Mouse (Mus musculus): ENCODE results near the gene Cep57l1.

The Cep57l1 gene

DNA sequence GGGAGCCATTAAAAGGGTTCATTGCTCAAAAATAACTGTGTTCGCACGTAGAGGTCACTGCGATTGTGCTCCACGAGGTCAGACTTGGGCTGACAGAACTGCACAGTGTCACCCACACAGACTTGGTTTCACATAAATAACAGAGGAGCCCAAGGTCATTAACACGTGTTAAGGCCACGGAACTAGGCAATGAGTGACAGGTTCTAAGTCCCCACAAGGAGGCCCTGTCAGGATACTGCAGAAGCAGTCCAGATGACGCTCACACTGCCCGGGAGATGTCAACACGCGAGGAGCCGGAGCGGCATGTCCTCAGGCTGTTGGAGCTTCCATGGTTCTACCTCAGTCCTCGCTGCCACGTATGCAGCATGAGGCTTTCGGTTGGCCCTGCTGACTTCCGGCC, 72.4 kb downstream of the Cep57l1 start:
- DNase-seq (ENCODE audit: low spot score) = no peak

DNA sequence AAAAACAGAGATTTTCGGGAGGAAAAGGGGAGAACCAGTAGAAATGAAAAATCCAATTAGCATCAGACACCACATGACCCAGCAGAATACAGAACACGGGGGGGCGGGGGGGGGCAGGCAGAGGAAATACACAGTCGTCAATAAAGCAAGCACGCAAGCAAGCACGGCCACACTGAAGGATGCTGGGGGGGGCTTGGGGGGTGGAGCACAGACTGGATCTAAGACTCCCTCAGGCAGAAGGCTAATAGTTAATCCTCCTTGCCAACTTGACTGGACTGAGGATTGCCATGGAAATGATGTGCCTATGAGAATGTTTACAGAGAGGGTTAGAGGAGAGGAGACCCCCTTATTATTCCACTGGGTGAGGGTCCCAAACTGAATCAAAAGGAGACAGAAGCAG, 74.3 kb downstream of the Cep57l1 start:
- no peak for DNase-seq (ENCODE audit: low spot score)

DNA sequence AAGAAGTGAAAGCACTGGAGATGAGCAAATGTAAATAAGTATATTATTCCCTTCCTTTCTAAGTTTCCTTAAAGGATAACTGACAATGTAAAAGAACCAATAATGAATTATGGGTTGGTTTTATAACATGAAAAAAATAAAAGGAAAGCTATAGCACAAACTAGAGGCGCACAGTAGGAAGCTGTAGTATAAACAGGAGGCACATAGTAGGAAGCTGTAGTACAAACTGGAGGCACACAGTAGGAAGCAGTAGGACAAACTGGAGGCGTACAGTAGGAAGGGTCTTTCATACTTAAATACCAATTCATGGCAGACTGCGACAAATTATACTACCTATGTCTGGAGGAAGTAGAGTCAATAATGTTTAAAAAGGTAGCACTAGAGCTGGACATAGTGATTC, 76.5 kb downstream of the Cep57l1 start:
- no peak for DNase-seq (ENCODE audit: low spot score)

DNA sequence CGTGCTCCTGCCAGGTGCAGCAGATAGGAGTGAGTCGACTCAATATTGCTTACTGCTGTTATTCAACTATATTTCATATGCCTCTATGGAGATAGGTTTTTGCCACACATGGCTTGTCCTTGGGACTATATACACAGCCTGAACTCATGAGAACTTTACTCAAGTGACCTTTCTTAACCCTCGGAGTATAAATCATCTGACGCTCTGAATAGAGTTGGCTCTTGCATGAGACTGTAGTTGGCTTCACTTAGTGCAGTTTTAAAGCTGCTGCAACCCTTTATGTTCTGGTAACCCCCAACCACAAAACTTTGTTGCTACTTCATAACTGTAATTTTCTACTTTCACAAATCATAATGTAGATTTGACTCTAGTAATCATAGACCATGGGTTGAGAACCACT, 77.7 kb downstream of the Cep57l1 start:
- no peak for DNase-seq (ENCODE audit: low spot score)

GRCm38 (mm10) chr10:41730746-41731145, 78.9 kb downstream of the Cep57l1 start:
- no peak for DNase-seq (ENCODE audit: low spot score)

DNA sequence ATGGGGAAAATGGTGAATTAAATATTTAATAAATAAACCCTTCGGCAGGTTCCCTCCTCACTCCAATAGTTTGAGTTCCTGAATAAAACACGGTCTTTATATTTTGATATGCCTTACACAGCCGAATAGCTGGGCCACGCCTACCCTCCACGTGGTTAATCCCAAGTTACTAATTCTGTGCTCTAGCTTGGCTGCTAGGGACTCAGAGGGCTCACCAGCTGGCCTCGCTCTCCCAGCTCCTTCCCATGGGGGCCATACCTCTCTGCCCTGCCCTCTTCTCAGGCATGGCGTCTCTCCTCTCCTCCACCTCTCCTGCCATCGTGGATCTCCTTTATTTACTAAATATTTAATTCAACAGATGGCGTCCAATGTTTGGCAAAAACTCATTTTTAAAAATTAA, 83.5 kb downstream of the Cep57l1 start:
- DNase-seq (ENCODE audit: low spot score) = no peak

DNA sequence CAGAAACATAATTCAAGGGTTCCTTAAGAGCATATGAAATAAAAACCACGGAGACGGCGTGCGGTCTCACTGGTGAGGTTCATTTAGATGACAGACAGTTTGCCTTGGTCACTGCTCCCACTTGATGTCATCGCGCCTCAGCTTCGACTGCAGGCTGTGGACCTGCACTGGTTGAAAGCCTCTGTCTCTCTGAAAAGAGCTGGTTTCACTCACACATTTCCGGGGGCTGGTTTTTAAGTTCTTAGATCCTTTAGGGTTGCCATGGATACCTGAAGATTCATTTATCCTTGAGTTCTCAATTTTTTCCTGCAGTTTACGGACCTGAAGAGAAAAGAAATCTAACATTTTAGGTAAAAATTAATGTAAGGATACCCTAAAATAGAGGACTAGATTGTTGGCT, 90.1 kb downstream of the Cep57l1 start:
- DNase-seq (ENCODE audit: low spot score) = no peak

DNA sequence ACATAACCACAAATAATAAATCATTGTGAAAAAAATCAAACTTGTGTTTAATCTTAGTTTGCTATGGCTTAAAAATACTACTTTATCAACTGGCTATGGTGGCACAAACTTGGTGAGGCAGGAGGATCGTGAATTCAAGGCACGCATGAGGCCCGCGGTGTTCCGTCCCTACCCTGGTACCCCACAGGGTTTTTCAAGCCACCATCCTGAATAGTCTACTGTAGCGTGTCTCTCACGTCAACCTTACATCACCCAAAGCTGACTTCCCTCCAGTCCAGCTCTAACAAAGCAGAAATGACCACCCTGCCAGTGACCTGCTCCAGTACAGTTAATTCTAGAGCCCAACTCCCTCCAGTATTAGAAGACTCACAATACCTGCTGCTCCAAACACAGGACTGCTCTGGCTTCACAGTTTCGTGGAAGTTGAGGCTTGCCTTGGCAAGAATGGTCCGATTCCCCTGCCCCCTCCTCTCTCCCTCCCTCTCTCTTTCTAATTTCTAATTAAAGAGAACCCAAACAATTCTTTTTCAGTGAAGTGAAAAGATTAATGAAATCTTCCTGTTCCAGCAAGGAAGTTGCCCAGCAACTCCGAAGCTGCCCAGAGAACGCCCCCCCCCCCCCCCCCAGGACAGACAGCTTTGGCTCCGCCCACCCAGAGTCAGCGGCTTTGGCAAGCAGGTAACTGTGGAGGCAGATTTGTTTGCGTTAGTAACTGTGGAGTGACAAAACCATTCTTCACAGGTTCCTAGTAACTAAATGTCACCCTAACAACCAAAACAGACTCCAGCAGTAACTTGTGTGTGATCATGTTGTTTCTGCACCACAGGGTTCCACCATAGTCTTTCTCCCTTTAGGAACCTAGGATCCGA, 93.4 kb downstream of the Cep57l1 start, which contains the start of gene Ccdc162:
Gene Ccdc162 (minus strand): TSS at position 606 of the 869 bp plus-strand sequence.
- DNase-seq (ENCODE audit: low spot score) = no peak

DNA sequence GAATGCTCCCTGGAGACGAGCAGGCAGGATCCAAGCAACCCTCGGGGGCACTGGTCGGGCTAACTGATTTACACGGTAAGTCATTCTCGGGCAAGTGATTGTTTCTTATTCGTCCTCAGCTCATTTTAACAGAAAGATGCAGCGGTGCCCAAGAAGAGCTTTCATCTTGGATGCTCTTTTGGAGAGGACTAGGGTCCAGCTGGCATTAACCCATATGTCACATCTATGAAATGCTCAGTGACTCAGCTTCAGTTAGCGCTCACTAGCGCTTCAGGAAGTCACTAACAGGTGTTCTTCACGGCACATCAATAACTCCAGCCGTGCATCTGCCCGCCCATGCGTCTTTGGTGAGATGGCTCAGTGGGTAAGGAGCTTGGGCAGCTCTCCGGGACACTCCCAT, 94.1 kb downstream of the Cep57l1 start:
- DNase-seq (ENCODE audit: low spot score) = peak; percentile 24

DNA sequence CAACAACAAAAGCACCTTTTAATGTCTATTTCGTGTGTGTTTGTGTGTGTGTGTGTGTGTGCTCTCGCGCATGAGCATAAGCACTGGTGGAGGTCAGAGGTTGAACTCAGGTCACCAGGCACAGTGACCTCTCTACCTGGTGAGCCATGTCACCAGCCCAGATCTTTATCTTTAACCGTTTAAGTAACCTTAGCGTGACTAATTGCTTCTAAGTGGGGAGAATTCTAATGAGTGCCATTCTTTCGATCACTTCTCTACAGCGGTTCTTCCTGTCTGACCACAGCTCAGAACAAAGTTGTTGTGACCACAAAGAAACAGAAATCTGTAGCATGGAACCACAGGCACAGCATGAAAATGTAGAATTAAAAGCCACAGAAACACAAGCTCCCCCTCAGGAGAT, 98.2 kb downstream of the Cep57l1 start:
- DNase-seq (ENCODE audit: low spot score) = no peak

DNA sequence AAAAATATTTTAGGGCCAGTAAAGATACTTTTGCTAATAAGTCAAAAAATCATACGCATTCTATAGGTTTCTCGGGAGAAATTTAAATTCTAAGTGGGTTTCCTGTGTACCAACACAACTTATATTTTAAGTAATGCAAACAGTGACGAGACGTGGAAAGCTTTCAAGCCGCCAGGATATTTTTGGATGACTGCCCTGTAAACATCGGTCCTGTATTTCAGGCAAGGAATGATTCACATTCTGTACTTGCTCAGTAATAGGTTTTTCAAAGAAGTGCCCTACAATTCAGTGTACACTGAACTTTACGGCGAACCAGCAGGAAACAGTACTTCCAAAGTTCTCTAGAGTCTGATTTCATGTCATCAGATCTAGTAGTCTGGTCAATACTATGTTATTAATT, 98.9 kb downstream of the Cep57l1 start:
- DNase-seq (ENCODE audit: low spot score) = no peak

- no peak for DNase-seq (ENCODE audit: low spot score)
These were observed 100.3 kb downstream of the Cep57l1 start for GRCm38 (mm10) chr10:41709341-41709740.

DNA sequence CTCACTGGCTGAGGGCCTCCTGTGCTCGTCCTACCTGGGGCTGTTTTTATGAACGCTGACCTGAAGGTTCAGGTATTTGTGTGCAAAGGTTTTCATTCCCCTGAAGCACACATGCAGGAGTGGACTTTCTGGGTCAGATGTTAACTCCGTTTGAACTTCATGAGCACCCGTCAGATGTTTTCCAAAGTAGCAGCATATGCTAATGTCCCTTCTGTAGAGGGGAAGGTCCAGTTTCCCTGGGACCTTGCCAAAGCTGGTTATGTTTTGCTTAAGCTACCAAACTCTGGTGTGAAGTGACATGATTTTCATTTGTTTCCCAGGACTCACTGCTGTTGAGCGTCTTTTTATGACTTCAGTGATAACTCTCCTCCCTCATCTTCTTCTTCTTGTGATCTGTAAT, 110.0 kb downstream of the Cep57l1 start:
- DNase-seq (ENCODE audit: low spot score) = no peak

DNA sequence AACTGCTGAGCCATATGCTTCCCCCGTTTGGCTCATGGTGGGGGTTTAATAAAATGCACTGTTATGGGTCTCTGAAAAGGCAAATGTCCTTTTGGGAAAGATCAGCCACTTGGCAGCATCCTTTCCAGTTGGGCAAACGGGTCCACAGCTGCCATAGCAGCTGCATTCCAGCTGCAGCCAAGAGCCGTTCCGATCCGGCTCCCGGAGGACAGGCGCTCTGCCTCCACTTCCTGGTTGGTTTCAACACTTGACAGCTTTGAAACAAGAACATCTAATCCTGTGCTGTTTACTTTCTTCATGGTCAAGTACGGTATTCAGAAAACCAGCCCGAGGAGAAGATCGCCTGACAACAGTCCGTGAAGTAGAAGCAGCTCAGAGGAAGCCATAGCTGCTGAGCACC, 112.6 kb downstream of the Cep57l1 start:
- DNase-seq (ENCODE audit: low spot score) = no peak

GRCm38 (mm10) chr10:41690978-41691377, 118.7 kb downstream of the Cep57l1 start:
- no peak for DNase-seq (ENCODE audit: low spot score)

- peak; percentile 90 for DNase-seq (ENCODE audit: low spot score)
These were observed 119.5 kb downstream of the Cep57l1 start for GRCm38 (mm10) chr10:41689941-41690887.

GRCm38 (mm10) chr10:41684548-41684996, 125.1 kb downstream of the Cep57l1 start:
- peak; percentile 42 for DNase-seq (ENCODE audit: low spot score)

- DNase-seq (ENCODE audit: low spot score) = peak; percentile 88
These were observed 126.9 kb downstream of the Cep57l1 start for GRCm38 (mm10) chr10:41682546-41683393.

DNA sequence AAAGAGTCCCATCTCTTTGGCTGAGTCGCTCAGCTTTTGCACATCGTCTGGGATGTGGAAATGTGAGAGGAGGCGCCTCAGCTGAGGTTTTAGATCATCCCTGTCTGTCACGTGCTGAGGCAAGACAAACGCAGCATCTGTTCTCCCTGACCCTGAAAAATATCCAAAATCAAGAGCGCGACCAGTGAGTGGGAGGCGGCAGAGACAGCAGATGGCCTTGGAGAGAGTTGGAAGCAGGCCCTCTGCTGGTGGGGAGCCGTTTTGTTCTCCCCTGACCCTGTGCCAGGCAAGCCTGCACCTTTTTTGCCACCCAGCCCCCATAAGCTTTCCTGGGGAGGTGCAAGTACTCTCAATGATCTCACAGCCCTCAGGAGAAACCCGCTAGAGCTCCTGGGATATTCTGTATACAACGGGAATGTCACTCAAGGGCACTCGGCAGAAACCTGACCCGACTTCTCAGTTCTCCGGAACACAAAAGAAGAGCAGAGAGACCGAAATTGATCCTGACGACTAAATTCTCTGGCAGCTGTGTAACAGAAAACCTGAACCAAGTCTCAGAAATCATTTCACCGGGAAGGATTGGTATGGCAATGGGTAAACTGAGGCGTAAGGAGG, 130.8 kb downstream of the Cep57l1 start:
- DNase-seq (ENCODE audit: low spot score) = peak; percentile 82

- DNase-seq (ENCODE audit: low spot score) = no peak
These were observed 132.3 kb downstream of the Cep57l1 start for GRCm38 (mm10) chr10:41677396-41677795.

DNA sequence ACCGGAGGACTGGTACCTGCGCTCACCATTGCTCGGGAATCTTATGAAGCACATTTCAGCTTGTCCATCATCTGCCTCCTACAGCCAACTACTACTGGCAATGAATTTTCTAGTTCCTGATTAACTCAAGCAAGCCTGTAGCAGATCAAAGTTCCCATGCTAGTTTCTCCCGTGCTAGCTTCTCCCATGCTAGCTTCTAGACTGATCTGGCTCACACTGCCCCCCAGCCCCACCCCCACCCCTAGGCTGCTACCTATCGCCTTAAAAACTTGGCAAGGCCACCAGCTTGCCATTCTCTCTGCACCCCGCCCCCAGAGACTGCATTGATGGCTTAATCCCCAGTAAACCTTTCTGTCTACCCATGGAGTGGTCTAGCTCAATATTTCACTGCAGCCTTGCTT, 133.0 kb downstream of the Cep57l1 start:
- DNase-seq (ENCODE audit: low spot score) = no peak

Data from retina, embryonic 14.5 days (tissue).